Comparison of ENCODE assay signal across 28 mouse cellular contexts in genomic region chr13:95855537-95855936, GRCm38 (mm10).
"Had no signal": no experiment of that assay in that cellular context is flagged by ENCODE, and none has a peak within 500 bp of the region (broad histone marks: within the 10 kb centered on the region; RNA-seq: fewer than 3 reads in every experiment).

No protein-coding gene starts in this region.

- H3K27ac ChIP-seq: embryonic facial prominence, embryonic 10.5 days; embryonic facial prominence, embryonic 12.5 days; embryonic facial prominence, embryonic 13.5 days; embryonic facial prominence, embryonic 15.5 days; forebrain, embryonic 10.5 days; forebrain, embryonic 12.5 days; forebrain, embryonic 13.5 days; forebrain, embryonic 15.5 days; gastrocnemius, adult 2 months had no signal

- ATAC-seq: forebrain, embryonic 13.5 days; forebrain, embryonic 14.5 days; forebrain, embryonic 15.5 days; forebrain, embryonic 16.5 days; forebrain, postnatal 0 days had no signal

- H3K4me2 ChIP-seq: embryonic facial prominence, embryonic 12.5 days; embryonic facial prominence, embryonic 13.5 days; embryonic facial prominence, embryonic 15.5 days; forebrain, embryonic 12.5 days; forebrain, embryonic 13.5 days; forebrain, embryonic 15.5 days had no signal

- H3K4me3 ChIP-seq: embryonic facial prominence, embryonic 10.5 days; embryonic facial prominence, embryonic 12.5 days; embryonic facial prominence, embryonic 13.5 days; embryonic facial prominence, embryonic 15.5 days; erythroblast, embryonic 14.5 days; forebrain, embryonic 10.5 days; forebrain, embryonic 12.5 days; forebrain, embryonic 13.5 days; forebrain, embryonic 15.5 days; gastrocnemius, adult 2 months had no signal

- H3K27me3 ChIP-seq: embryonic facial prominence, embryonic 12.5 days; embryonic facial prominence, embryonic 13.5 days; embryonic facial prominence, embryonic 15.5 days; forebrain, embryonic 12.5 days; forebrain, embryonic 13.5 days; forebrain, embryonic 15.5 days had no signal

- H3K36me3 ChIP-seq: embryonic facial prominence, embryonic 10.5 days; embryonic facial prominence, embryonic 12.5 days; embryonic facial prominence, embryonic 13.5 days; embryonic facial prominence, embryonic 15.5 days; forebrain, embryonic 10.5 days; forebrain, embryonic 12.5 days; forebrain, embryonic 15.5 days had no signal

- H3K9ac ChIP-seq: embryonic facial prominence, embryonic 12.5 days; embryonic facial prominence, embryonic 13.5 days; embryonic facial prominence, embryonic 15.5 days; forebrain, embryonic 12.5 days; forebrain, embryonic 13.5 days; forebrain, embryonic 15.5 days; forebrain, postnatal 0 days had no signal

- H3K4me1 ChIP-seq: forebrain, embryonic 15.5 days had no signal

- H3K9me3 ChIP-seq: embryonic facial prominence, embryonic 10.5 days; embryonic facial prominence, embryonic 12.5 days; embryonic facial prominence, embryonic 13.5 days; embryonic facial prominence, embryonic 15.5 days; forebrain, embryonic 10.5 days; forebrain, embryonic 12.5 days; forebrain, embryonic 13.5 days; forebrain, embryonic 15.5 days had no signal

- DNase-seq: cerebellum, adult 2 months; cerebellum, adult 8-10 months; cerebellum, adult 9-10 months; cerebellum, adult 9-11 months; cerebellum, postnatal 10 days; cerebellum, postnatal 14 days; cerebellum, postnatal 25 days; cerebellum, postnatal 36 days; embryo, embryonic 11 days; forebrain, postnatal 0 days; gastrocnemius, adult 2 months; gastrocnemius, postnatal 10 days; gastrocnemius, postnatal 14 days; gastrocnemius, postnatal 25 days; gastrocnemius, postnatal 36 days; heart, adult 11 months; heart, adult 18-20 months had no signal
